Mouse (Mus musculus) limb, embryonic 15.5 days (tissue): ENCODE measurements around the gene Colec11. TPM values are rescaled to one million over a fixed set of nuclear protein-coding genes. Genes with fewer than 3 reads are reported as not detected.

Experiments
- ATAC-seq: fragments of 200-750 bp; cut with Nextera tagmentation; 2 replicates; pipeline ENCODE4 v1.8.0; 2017; ENCODE audit warnings: low read depth, moderate TSS enrichment; ENCODE audit not compliant: insufficient number of reproducible peaks, low FRiP score, low TSS enrichment
- H3K27ac ChIP-seq: fragments of 300-500 bp; sonication (generic); 2 replicates; pipeline ENCODE4 v1.5.1; 2015; ENCODE audit warnings: moderate library complexity, mild to moderate bottlenecking, inconsistent platforms
- H3K27me3 ChIP-seq: fragments of 300-500 bp; sonication (generic); 2 replicates; pipeline ENCODE4 v1.6.1; 2015; ENCODE audit warnings: inconsistent platforms
- H3K36me3 ChIP-seq: fragments of 300-500 bp; sonication (generic); 2 replicates; pipeline ENCODE4 v1.6.1; 2015; ENCODE audit warnings: inconsistent platforms
- H3K4me1 ChIP-seq: fragments of 300-500 bp; sonication (generic); 2 replicates; pipeline ENCODE4 v1.6.1; 2015; ENCODE audit warnings: inconsistent platforms
- H3K4me2 ChIP-seq: fragments of 300-500 bp; sonication (generic); 2 replicates; pipeline ENCODE4 v1.6.1; 2015; ENCODE audit warnings: mild to moderate bottlenecking, inconsistent platforms
- H3K4me3 ChIP-seq: fragments of 300-500 bp; sonication (generic); 2 replicates; pipeline ENCODE4 v1.5.1; 2015; ENCODE audit warnings: mild to moderate bottlenecking, inconsistent platforms
- H3K9ac ChIP-seq: fragments of 300-500 bp; sonication (generic); 2 replicates; pipeline ENCODE4 v1.6.1; 2015; ENCODE audit warnings: inconsistent platforms
- H3K9me3 ChIP-seq: fragments of 300-500 bp; sonication (generic); 2 replicates; pipeline ENCODE4 v1.6.1; 2016; ENCODE audit warnings: inconsistent platforms
- WGBS: fragments of 180-500 bp; shearing (Covaris S2); methylation state at CpG from one replicate; pipeline ENCODE4 v1.1.7; 2015; 5-methylcytosine and 5-hydroxymethylcytosine counted together
- polyA plus RNA-seq: library from polyadenylated mRNA; unstranded; fragments of >200 nt; fragmentation: Nextera tagmentation; extraction: Ambion mirVana; gene quantifications from 2 replicates; pipeline ENCODE4 v1.2.1, GENCODE M21; 2015

Gene Colec11
- polyA plus RNA-seq, 1 experiment from 2014 or later = 0.37 TPM

GRCm38 (mm10) chr12:28598110-28598509 is 25.1 kb downstream of the Colec11 start:
- H3K4me1 ChIP-seq = peaks cover 5% of the 10 kb centered on the region; the same call in 1 of the 2 replicates
- no peak overlapping the region for H3K4me2 ChIP-seq
- peaks cover 7% of the 10 kb centered on the region; the same call in 1 of the 2 replicates for H3K27me3 ChIP-seq
- H3K36me3 ChIP-seq = no peaks in the 10 kb centered on the region
- H3K9ac ChIP-seq = no peak overlapping the region
- H3K27ac ChIP-seq = no peak overlapping the region
- no peak for ATAC-seq
- H3K4me3 ChIP-seq = no peak overlapping the region
- 41% methylated on average over 3 of the region's 3 CpGs for WGBS
- H3K9me3 ChIP-seq = no peaks in the 10 kb centered on the region

GRCm38 (mm10) chr12:28597699-28598098 is 25.5 kb downstream of the Colec11 start:
- H3K27ac ChIP-seq = no peak overlapping the region
- H3K4me1 ChIP-seq = peaks cover 5% of the 10 kb centered on the region; the same call in 1 of the 2 replicates
- H3K36me3 ChIP-seq = no peaks in the 10 kb centered on the region
- 73% methylated on average over 9 of the region's 9 CpGs for WGBS
- no peak overlapping the region for H3K9ac ChIP-seq
- H3K9me3 ChIP-seq = no peaks in the 10 kb centered on the region
- peaks cover 7% of the 10 kb centered on the region; the same call in 1 of the 2 replicates for H3K27me3 ChIP-seq
- H3K4me2 ChIP-seq = no peak overlapping the region
- ATAC-seq = no peak
- H3K4me3 ChIP-seq = no peak overlapping the region

DNA sequence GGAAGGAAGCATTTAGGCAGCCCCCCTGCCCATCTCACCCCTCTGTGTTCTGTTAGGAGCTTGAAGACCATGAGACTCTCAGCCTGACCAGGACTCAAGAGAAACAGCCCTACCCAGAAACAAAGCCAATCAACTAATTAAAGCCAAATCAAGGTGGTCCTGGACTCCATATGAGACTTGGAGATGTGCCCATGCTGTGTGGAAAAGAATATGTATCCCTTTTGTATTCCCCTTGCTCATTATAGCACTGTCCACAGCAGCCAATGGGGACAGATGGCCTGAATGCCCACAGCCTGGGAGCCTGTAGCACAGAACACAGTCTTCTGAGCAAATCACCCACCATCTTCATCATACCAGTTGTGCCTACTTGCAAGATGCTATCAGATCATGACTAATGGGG is 26.3 kb downstream of the Colec11 start:
- no peaks in the 10 kb centered on the region for H3K4me1 ChIP-seq
- H3K36me3 ChIP-seq = no peaks in the 10 kb centered on the region
- no peak overlapping the region for H3K9ac ChIP-seq
- no peak overlapping the region for H3K27ac ChIP-seq
- H3K4me3 ChIP-seq = no peak overlapping the region
- no peak for ATAC-seq
- H3K27me3 ChIP-seq = peaks cover 7% of the 10 kb centered on the region; the same call in 1 of the 2 replicates
- H3K9me3 ChIP-seq = no peaks in the 10 kb centered on the region
- no peak overlapping the region for H3K4me2 ChIP-seq

GRCm38 (mm10) chr12:28590428-28590827 is 32.7 kb downstream of the Colec11 start:
- 45% methylated on average over 13 of the region's 13 CpGs for WGBS
- Histone ChIP-seq H3K4me1 (no peaks in the 10 kb centered on the region), H3K27me3 (peaks cover 16% of the 10 kb centered on the region), H3K9me3 (no peaks in the 10 kb centered on the region), H3K27ac (no peak overlapping the region), H3K4me3 (no peak overlapping the region), H3K9ac (no peak overlapping the region), H3K4me2 (no peak overlapping the region), H3K36me3 (no peaks in the 10 kb centered on the region)
- ATAC-seq = no peak

- Histone ChIP-seq H3K4me3 (peak overlapping the region; percentile 46), H3K27me3 (peaks cover 16% of the 10 kb centered on the region), H3K4me1 (no peaks in the 10 kb centered on the region), H3K9ac (peak overlapping the region; percentile 29; the same call in 1 of the 2 replicates), H3K4me2 (peak overlapping the region; percentile 76), H3K27ac (no peak overlapping the region), H3K9me3 (no peaks in the 10 kb centered on the region), H3K36me3 (no peaks in the 10 kb centered on the region)
- ATAC-seq = peak; percentile 66
- 8% methylated on average over 23 of the region's 24 CpGs for WGBS
These were observed 33.9 kb downstream of the Colec11 start for GRCm38 (mm10) chr12:28589090-28589868.

DNA sequence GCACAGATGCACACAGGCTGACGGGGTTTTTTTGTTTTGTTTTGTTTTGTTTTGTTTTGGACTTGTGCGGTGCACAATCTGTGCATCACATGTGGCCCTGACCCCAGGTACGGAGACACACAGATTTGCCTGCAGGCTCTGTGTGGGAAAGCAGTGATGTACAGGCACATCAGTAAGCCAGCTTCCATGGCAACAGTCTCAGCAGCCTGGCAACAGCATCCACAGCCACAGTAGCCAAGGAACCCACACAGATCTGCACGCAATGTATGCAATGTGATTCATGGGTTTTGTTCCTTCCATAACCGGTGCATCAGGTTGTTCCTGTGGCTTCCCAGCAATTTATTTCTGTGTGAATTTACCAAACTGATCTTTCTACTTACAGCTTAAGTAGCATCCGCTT is 35.2 kb downstream of the Colec11 start:
- no peak for ATAC-seq
- 78% methylated on average over 6 of the region's 6 CpGs for WGBS

DNA sequence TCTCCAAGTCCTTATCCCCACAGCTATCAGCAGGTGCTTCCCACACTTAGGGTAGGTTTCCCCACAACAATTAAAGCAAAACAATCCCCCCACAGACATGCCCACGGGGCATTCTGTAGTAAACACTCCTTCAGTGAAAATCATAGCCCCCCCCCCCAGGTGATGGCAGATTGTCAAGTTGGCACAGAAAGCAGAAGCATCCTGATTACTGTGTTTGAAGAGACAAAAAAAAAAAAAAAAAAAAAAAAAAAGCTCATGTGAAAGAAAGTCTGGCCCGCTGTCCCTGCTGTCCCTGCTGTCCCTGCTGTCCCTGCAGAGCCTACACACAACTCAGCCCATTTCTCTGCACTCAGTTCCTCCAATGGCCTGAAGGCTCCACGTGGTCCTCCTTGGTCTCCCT is 39.1 kb downstream of the Colec11 start:
- WGBS = 62% methylated on average over 3 of the region's 3 CpGs
- Histone ChIP-seq H3K27ac (no peak overlapping the region), H3K9ac (no peak overlapping the region)

More for the DNA sequence above, 35.2 kb downstream of the Colec11 start:
- H3K36me3 ChIP-seq = no peaks in the 10 kb centered on the region
- H3K27me3 ChIP-seq = peaks cover 16% of the 10 kb centered on the region
- H3K9ac ChIP-seq = no peak overlapping the region
- no peaks in the 10 kb centered on the region for H3K9me3 ChIP-seq
- no peak overlapping the region for H3K4me3 ChIP-seq
- H3K27ac ChIP-seq = no peak overlapping the region
- no peak overlapping the region for H3K4me2 ChIP-seq
- no peaks in the 10 kb centered on the region for H3K4me1 ChIP-seq

DNA sequence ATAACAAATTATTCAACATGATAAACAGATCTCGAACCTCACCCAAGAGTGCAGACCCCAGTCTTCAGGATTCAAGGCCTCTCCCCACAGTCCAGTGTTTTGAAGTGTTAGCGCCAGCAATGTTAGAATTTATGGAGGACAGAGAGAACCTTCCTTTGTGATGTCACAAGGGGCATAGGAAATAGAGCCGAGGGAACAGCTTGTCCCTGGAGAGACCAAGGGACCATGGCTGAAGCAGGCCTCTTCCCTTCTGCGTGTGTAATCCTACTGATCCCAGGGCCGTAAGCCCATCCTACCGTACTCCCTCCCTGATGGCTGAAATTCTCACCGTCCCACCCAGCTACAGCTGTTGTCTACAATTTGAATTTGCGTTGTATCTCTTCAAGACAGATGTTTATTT is 40.8 kb downstream of the Colec11 start, which contains the start of gene Allc:
Allc (minus strand) TSS at position 101 of the 400 bp plus-strand sequence.
- no peaks in the 10 kb centered on the region; the same call in 1 of the 2 replicates for H3K27me3 ChIP-seq
- no peak within 1 kb of the TSS for H3K4me3 ChIP-seq
- no peaks in the 10 kb centered on the region for H3K9me3 ChIP-seq
- H3K9ac ChIP-seq = no peak within 1 kb of the TSS
- 84% methylated on average over 8 of the region's 8 CpGs for WGBS
- no peak for ATAC-seq
- H3K4me2 ChIP-seq = no peak within 1 kb of the TSS
- H3K4me1 ChIP-seq = no peaks in the 10 kb centered on the region
- no peaks in the 10 kb centered on the region for H3K36me3 ChIP-seq
- no peak within 1 kb of the TSS for H3K27ac ChIP-seq

More for the DNA sequence above, 39.1 kb downstream of the Colec11 start:
- no peak for ATAC-seq
- H3K36me3 ChIP-seq = no peaks in the 10 kb centered on the region
- H3K4me1 ChIP-seq = no peaks in the 10 kb centered on the region
- H3K4me3 ChIP-seq = no peak overlapping the region
- no peaks in the 10 kb centered on the region for H3K9me3 ChIP-seq
- H3K27me3 ChIP-seq = peaks cover 8% of the 10 kb centered on the region; the same call in 1 of the 2 replicates
- no peak overlapping the region for H3K4me2 ChIP-seq

DNA sequence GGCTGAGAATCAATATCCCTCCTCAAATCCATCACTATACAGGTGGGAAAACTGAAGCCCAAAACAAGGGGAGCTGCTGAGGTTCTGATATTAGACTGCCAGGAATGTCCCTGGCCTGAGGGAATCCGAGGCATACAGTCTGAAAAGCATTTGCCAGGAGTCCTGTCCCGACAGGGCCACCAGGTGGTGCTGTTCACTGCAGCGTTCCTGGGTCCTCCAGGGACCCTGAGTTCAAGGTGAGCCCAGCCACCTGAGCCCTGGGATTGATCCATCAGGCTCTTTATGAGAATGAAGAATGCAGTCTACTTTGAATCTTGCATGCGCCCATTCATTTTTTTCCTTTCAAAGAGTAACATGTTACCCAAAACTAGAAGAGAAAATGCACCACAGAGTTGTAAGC is 44.0 kb downstream of the Colec11 start:
- Histone ChIP-seq H3K9me3 (no peaks in the 10 kb centered on the region), H3K4me2 (no peak overlapping the region), H3K4me3 (no peak overlapping the region), H3K9ac (no peak overlapping the region), H3K4me1 (no peaks in the 10 kb centered on the region), H3K27ac (no peak overlapping the region), H3K36me3 (no peaks in the 10 kb centered on the region), H3K27me3 (no peaks in the 10 kb centered on the region)
- no peak for ATAC-seq
- 32% methylated on average over 4 of the region's 4 CpGs for WGBS

- Histone ChIP-seq H3K4me3 (no peak overlapping the region), H3K9me3 (no peaks in the 10 kb centered on the region), H3K4me2 (no peak overlapping the region), H3K27ac (no peak overlapping the region), H3K27me3 (no peaks in the 10 kb centered on the region), H3K9ac (no peak overlapping the region), H3K4me1 (no peaks in the 10 kb centered on the region), H3K36me3 (no peaks in the 10 kb centered on the region)
- 86% methylated on average over 3 of the region's 3 CpGs for WGBS
- ATAC-seq = no peak
These were observed 45.0 kb downstream of the Colec11 start for GRCm38 (mm10) chr12:28578147-28578546.

DNA sequence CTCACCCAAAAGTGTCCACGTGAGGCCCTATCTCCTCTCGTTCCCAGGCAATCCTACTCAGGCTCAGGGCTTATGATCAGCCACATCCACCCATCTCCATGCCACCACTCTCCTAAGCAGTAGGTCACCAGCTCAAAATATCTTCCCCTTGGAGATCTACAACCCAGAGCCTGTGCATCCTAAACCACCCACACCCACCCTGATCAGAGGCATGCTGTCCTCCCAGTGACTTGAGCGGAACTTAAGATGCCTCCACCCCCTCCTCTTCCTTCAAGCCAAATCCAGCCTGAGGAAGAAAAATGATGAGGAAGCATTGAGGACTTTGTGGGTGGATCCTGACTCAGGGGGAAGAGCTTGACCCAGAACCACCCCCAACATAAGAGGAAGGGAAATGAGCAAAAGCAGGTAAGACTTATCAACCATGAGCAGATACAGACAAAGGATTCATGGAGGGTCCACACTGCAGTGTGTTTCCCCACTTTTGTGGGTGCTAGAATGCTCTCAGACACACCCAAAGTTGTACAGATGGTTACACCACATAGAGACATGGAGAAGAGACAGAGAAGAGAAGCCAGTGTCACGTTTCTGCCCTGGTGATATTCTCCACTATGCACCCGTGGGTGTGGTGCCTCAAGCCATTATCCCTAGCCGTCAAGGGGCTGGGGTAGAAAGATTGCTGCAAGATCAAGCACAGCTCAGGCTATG is 47.7 kb downstream of the Colec11 start:
- WGBS = 70% methylated on average over 6 of the region's 6 CpGs
- H3K9ac ChIP-seq = no peak overlapping the region
- H3K27ac ChIP-seq = no peak overlapping the region
- H3K36me3 ChIP-seq = no peaks in the 10 kb centered on the region
- H3K4me3 ChIP-seq = no peak overlapping the region
- H3K9me3 ChIP-seq = no peaks in the 10 kb centered on the region
- H3K4me1 ChIP-seq = no peaks in the 10 kb centered on the region
- no peak for ATAC-seq
- H3K27me3 ChIP-seq = no peaks in the 10 kb centered on the region
- no peak overlapping the region for H3K4me2 ChIP-seq

- Histone ChIP-seq H3K9me3 (no peaks in the 10 kb centered on the region), H3K4me2 (no peak overlapping the region), H3K4me1 (no peaks in the 10 kb centered on the region), H3K36me3 (no peaks in the 10 kb centered on the region), H3K27me3 (no peaks in the 10 kb centered on the region), H3K9ac (no peak overlapping the region), H3K4me3 (no peak overlapping the region), H3K27ac (no peak overlapping the region)
- 72% methylated on average over 2 of the region's 2 CpGs for WGBS
- no peak for ATAC-seq
These were observed 50.9 kb downstream of the Colec11 start for GRCm38 (mm10) chr12:28572241-28572640.
